Mouse (Mus musculus) midbrain, embryonic 14.5 days (tissue): Measurements from ENCODE around the gene Capn5. TPM values are rescaled to one million over a fixed set of nuclear protein-coding genes. Genes with fewer than 3 reads are reported as not detected.

Source experiments
- ATAC-seq: fragments of 200-750 bp; cut with Nextera tagmentation; 2 replicates; pipeline ENCODE4 v1.8.0; 2017; ENCODE audit warnings: moderate number of reproducible peaks, moderate library complexity; ENCODE audit not compliant: low FRiP score, low TSS enrichment
- DNase-seq: peaks from one replicate; pipeline ENCODE4 v3.0.0-alpha.2; 2015
- H3K27ac ChIP-seq: fragments of 300-500 bp; sonication (generic); replicated peaks from 2 replicates; pipeline ENCODE4 v1.5.1; 2014; ENCODE audit warnings: mild to moderate bottlenecking, low read depth, low read length, moderate library complexity
- H3K27me3 ChIP-seq: fragments of 300-500 bp; sonication (generic); 2 replicates; pipeline ENCODE4 v1.6.1; 2014; ENCODE audit warnings: low read length, control low read depth, mixed read lengths; ENCODE audit not compliant: control insufficient read depth, insufficient read depth
- H3K36me3 ChIP-seq: fragments of 300-500 bp; sonication (generic); 2 replicates; pipeline ENCODE4 v1.6.1; 2014; ENCODE audit warnings: low read length, control low read depth; ENCODE audit not compliant: control insufficient read depth, insufficient read depth
- H3K4me1 ChIP-seq: fragments of 300-500 bp; sonication (generic); 2 replicates; pipeline ENCODE4 v1.6.1; 2014; ENCODE audit warnings: mild to moderate bottlenecking, antibody characterized with exemption, low read length, control low read depth; ENCODE audit not compliant: control insufficient read depth, insufficient read depth
- H3K4me2 ChIP-seq: fragments of 300-500 bp; sonication (generic); 2 replicates; pipeline ENCODE4 v1.6.1; 2014; ENCODE audit warnings: mild to moderate bottlenecking, low read length, moderate library complexity
- H3K4me3 ChIP-seq: fragments of 300-500 bp; sonication (generic); replicated peaks from 2 replicates; pipeline ENCODE4 v1.5.1; 2014; ENCODE audit warnings: low read depth, low read length
- H3K9ac ChIP-seq: fragments of 300-500 bp; sonication (generic); replicated peaks from 2 replicates; pipeline ENCODE4 v1.6.1; 2014; ENCODE audit warnings: mild to moderate bottlenecking, low read length, moderate library complexity
- H3K9me3 ChIP-seq: fragments of 300-500 bp; sonication (generic); 2 replicates; pipeline ENCODE4 v1.6.1; 2016; ENCODE audit warnings: low read length, control low read depth, mixed read lengths; ENCODE audit not compliant: control insufficient read depth
- WGBS: fragments of 180-500 bp; shearing (Covaris S2); extraction: QIAGEN DNeasy Blood & Tissue Kit; methylation state at CpG from one replicate; pipeline ENCODE4 v1.1.7; 2014; 5-methylcytosine and 5-hydroxymethylcytosine counted together
- polyA plus RNA-seq: library from polyadenylated mRNA; unstranded; fragments of >200 nt; fragmentation: Nextera tagmentation; extraction: Ambion mirVana; gene quantifications from 2 replicates; pipeline ENCODE4 v1.2.1, GENCODE M21; 2014

Gene Capn5
- polyA plus RNA-seq, 1 experiment from 2014 or later: 9.8 TPM

DNA sequence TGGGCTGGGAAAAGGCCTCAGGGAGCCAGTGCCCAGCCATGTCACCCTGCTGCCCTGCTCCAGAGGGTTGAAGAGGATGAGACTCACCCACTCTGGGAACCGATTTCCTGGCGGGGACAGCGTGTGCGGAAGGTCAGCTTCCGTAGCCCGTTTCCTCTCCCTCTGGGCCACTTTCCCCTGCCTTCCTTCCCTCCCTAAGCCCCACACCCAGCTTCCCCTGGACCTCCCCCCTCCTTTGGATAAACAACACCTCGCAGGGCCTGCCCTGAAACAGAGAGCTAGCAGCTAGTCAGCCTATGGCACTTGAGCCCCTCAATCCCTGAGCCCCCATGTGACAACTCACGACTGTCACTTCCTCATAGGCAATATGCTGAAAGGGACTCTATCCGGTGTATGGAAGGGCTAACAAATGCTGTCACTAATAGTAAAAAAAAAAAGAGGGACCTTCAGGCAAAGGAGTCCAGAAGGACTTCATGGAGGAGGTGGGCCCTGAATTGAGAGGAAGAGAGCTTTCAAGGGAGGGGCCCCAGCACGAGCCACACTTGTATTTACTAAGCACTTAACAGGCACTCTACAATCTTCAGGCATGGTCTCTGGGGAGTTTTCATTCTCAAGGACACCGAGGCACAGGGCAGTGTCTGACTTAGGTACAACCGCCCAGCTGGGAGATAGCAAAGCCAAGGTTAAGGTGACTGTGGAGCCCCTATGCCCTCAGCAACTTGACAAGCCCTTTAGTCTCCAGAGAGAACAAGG, 93.4 kb downstream of the Capn5 start:
- peaks cover 5% of the 10 kb centered on the region for H3K4me1 ChIP-seq
- peaks cover 7% of the 10 kb centered on the region; the same call in 1 of the 2 replicates for H3K36me3 ChIP-seq
- H3K27ac ChIP-seq: no peak overlapping the region
- H3K4me3 ChIP-seq: no peak overlapping the region
- no peaks in the 10 kb centered on the region for H3K27me3 ChIP-seq
- H3K9me3 ChIP-seq: no peaks in the 10 kb centered on the region
- DNase-seq (no peak), ATAC-seq (no peak)
- H3K9ac ChIP-seq: no peak overlapping the region
- H3K4me2 ChIP-seq: no peak overlapping the region
- WGBS: 69% methylated on average over 12 of the region's 12 CpGs

DNA sequence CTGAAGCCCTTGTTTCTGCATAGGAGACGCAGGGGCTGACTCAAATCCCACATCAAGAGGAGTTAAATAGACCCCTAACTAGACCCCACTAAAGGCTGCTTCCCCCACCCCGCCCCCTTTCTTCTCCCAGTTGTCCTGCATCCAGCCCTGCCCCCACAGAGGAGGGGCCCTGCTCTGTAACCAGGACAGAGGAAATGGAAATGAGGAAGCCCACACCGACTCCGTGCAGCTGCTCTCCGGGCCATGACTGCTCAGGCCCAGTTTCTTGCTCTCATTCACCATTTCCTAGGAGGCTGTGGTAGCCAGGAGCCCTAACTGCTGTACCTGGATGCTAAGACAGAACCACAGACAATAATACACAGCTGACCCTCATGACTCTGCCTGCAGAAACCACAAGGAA, 95.7 kb downstream of the Capn5 start:
- ATAC-seq (peak; percentile 51; the same call in 1 of the 2 replicates), DNase-seq (peak; percentile 54)
- WGBS: 4% methylated on average over 5 of the region's 5 CpGs
- H3K27me3 ChIP-seq: no peaks in the 10 kb centered on the region
- H3K27ac ChIP-seq: no peak overlapping the region; the same call in 1 of the 2 replicates
- peaks cover 5% of the 10 kb centered on the region for H3K4me1 ChIP-seq
- H3K36me3 ChIP-seq: peaks cover 17% of the 10 kb centered on the region; the same call in 1 of the 2 replicates
- no peak overlapping the region for H3K4me3 ChIP-seq
- no peaks in the 10 kb centered on the region for H3K9me3 ChIP-seq
- H3K9ac ChIP-seq: no peak overlapping the region
- H3K4me2 ChIP-seq: no peak overlapping the region

DNA sequence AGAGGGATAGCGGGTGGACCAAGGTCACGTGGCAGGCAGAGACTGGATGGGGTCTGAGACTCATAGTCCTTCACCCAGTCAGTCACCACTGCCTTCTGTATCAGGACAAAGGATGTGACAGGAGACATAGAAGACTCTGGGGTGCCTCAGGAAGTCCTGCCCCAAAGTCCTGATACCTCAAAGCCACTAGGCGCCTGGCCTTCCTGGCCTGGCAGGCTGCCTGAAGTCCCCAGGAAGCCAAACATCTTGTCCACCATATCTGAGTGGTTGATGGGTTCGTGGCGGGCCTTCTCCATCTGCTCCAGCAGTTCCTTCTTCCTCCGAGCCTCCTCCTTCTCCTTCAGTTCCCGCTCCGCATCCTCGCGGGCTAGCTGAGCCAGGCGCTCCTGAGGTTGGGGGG, 100.6 kb downstream of the Capn5 start:
- no peak for DNase-seq
- Histone ChIP-seq H3K9ac (no peak overlapping the region), H3K27me3 (no peaks in the 10 kb centered on the region), H3K4me2 (no peak overlapping the region), H3K9me3 (no peaks in the 10 kb centered on the region), H3K36me3 (peaks cover 27% of the 10 kb centered on the region), H3K4me1 (peaks cover 5% of the 10 kb centered on the region), H3K27ac (no peak overlapping the region), H3K4me3 (no peak overlapping the region)
- no peak for ATAC-seq
- 88% methylated on average over 11 of the region's 11 CpGs for WGBS

DNA sequence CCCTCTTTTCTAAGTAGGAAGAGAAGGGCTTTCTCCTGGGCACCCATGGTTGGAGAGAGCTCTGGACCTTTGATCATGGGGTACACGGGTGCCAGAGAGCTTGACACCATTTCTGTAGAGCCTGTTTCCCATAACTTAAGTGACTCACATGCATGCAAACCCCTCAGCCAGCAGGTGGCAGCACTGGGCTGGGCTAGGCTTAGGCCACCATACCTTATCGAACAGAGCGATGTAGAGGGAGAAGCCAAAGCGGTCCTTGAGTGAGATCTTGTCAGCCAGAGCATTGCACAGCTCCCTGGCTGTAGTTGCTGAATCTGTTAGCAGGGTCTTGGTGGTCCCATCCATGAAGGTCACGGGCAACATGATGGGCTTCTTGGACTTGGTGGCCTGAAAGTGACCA, 106.5 kb downstream of the Capn5 start:
- H3K4me2 ChIP-seq: no peak overlapping the region
- DNase-seq (peak; percentile 94), ATAC-seq (peak; percentile 35; the same call in 1 of the 2 replicates)
- peaks cover 13% of the 10 kb centered on the region; the same call in 1 of the 2 replicates for H3K36me3 ChIP-seq
- no peak overlapping the region for H3K27ac ChIP-seq
- H3K9me3 ChIP-seq: no peaks in the 10 kb centered on the region
- H3K4me3 ChIP-seq: no peak overlapping the region
- no peaks in the 10 kb centered on the region for H3K27me3 ChIP-seq
- no peak overlapping the region for H3K9ac ChIP-seq
- no peaks in the 10 kb centered on the region for H3K4me1 ChIP-seq
- 31% methylated on average over 5 of the region's 5 CpGs for WGBS

Other genes with a start within 250 kb of the Capn5 start
- 20.3 and 21.0 TPM in 2 replicates for gene Myo7a, start 58.8 kb downstream of the Capn5 start, polyA plus RNA-seq
- 0.29 and 0.43 TPM in 2 replicates for gene Omp, start 32.8 kb downstream of the Capn5 start, polyA plus RNA-seq
- gene B3gnt6, start 21.2 kb upstream of the Capn5 start, polyA plus RNA-seq: 0.12 and 0.32 TPM in 2 replicates
- gene Acer3, start 142.9 kb upstream of the Capn5 start, polyA plus RNA-seq: 17.9 and 18.9 TPM in 2 replicates
- gene Tsku, start 183.1 kb upstream of the Capn5 start, polyA plus RNA-seq: 8.2 and 10.3 TPM in 2 replicates